Mouse (Mus musculus) intestine, postnatal 0 days (tissue): ENCODE data around the gene Dyx1c1. TPM values are rescaled to one million over a fixed set of nuclear protein-coding genes. Genes with fewer than 3 reads are reported as not detected.

Experiments
- ATAC-seq: fragments of 200-750 bp; cut with Nextera tagmentation; 2 replicates; pipeline ENCODE4 v1.8.0; 2017; ENCODE audit warnings: mild to moderate bottlenecking, moderate TSS enrichment, moderate library complexity
- H3K27ac ChIP-seq: fragments of 300-500 bp; sonication (generic); 2 replicates; pipeline ENCODE4 v1.5.1; 2014; ENCODE audit warnings: mild to moderate bottlenecking, low read depth, low read length, moderate library complexity
- H3K27me3 ChIP-seq: fragments of 300-500 bp; sonication (generic); replicated peaks from 2 replicates; pipeline ENCODE4 v1.6.1; 2014; ENCODE audit warnings: low read length, mixed read lengths; ENCODE audit not compliant: control insufficient read depth, insufficient read depth
- H3K36me3 ChIP-seq: fragments of 300-500 bp; sonication (generic); 2 replicates; pipeline ENCODE4 v1.6.1; 2014; ENCODE audit warnings: mild to moderate bottlenecking, moderate library complexity; ENCODE audit not compliant: control insufficient read depth, insufficient read depth
- H3K4me1 ChIP-seq: fragments of 300-500 bp; sonication (generic); replicated peaks from 2 replicates; pipeline ENCODE4 v1.6.1; 2014; ENCODE audit warnings: antibody characterized with exemption, low read length, mixed read lengths; ENCODE audit not compliant: control insufficient read depth, insufficient read depth
- H3K4me2 ChIP-seq: fragments of 300-500 bp; sonication (generic); replicated peaks from 2 replicates; pipeline ENCODE4 v1.6.1; 2014; ENCODE audit warnings: low read depth, mild to moderate bottlenecking, moderate library complexity
- H3K4me3 ChIP-seq: fragments of 300-500 bp; sonication (generic); 2 replicates; pipeline ENCODE4 v1.5.1; 2014; ENCODE audit warnings: low read depth, low read length
- H3K9ac ChIP-seq: fragments of 300-500 bp; sonication (generic); 2 replicates; pipeline ENCODE4 v1.6.1; 2014; ENCODE audit warnings: mild to moderate bottlenecking, low read depth, low read length
- H3K9me3 ChIP-seq: fragments of 300-500 bp; sonication (generic); 2 replicates; pipeline ENCODE4 v1.6.1; 2016; ENCODE audit warnings: mixed run types; ENCODE audit not compliant: control insufficient read depth
- CTCF ChIP-seq: sonication (generic); IDR thresholded peaks from 2 replicates; pipeline ENCODE4 v1.5.1; 2016; ENCODE audit warnings: low read depth, mild to moderate bottlenecking, control low read depth, antibody characterized with exemption, moderate library complexity
- WGBS: fragments of 180-500 bp; shearing (Covaris S2); extraction: QIAGEN DNeasy Blood & Tissue Kit; methylation state at CpG from one replicate; pipeline ENCODE4 v1.1.7; 2014; 5-methylcytosine and 5-hydroxymethylcytosine counted together
- polyA plus RNA-seq: library from polyadenylated mRNA; unstranded; fragments of >200 nt; fragmentation: Nextera tagmentation; extraction: Ambion mirVana; gene quantifications from 2 replicates; pipeline ENCODE4 v1.2.1, GENCODE M21; 2015

Gene Dyx1c1
- polyA plus RNA-seq, 1 experiment from 2014 or later = 0.27 TPM

- no peak for ATAC-seq
- no peaks in the 10 kb centered on the region for H3K27me3 ChIP-seq
- H3K4me2 ChIP-seq = no peak overlapping the region
- 0 out of 2 replicates have a peak, but pooled peaks have one; percentile 11 for TF ChIP-seq CTCF
- H3K4me3 ChIP-seq = no peak overlapping the region
- H3K36me3 ChIP-seq = no peaks in the 10 kb centered on the region; the same call in 1 of the 2 replicates
- H3K27ac ChIP-seq = no peak overlapping the region
- 0 out of 2 replicates have a peak, but pooled peaks cover 3% of the 10 kb centered on the region for H3K9me3 ChIP-seq
- 92% methylated on average over 1 of the region's 1 CpGs for WGBS
- no peak overlapping the region for H3K9ac ChIP-seq
- H3K4me1 ChIP-seq = no peaks in the 10 kb centered on the region
Measured at GRCm38 (mm10) chr9:72947010-72947409, 11.6 kb upstream of the Dyx1c1 start.

GRCm38 (mm10) chr9:72949572-72949971 lies 9.0 kb upstream of the Dyx1c1 start:
- no peaks in the 10 kb centered on the region for H3K4me1 ChIP-seq
- H3K27ac ChIP-seq = no peak overlapping the region
- no peaks in the 10 kb centered on the region; the same call in 1 of the 2 replicates for H3K36me3 ChIP-seq
- H3K27me3 ChIP-seq = no peaks in the 10 kb centered on the region
- ATAC-seq = no peak
- no peak overlapping the region for H3K4me2 ChIP-seq
- TF ChIP-seq CTCF = no peak
- 63% methylated on average over 7 of the region's 7 CpGs for WGBS
- H3K9me3 ChIP-seq = 0 out of 2 replicates have a peak, but pooled peaks cover 3% of the 10 kb centered on the region
- no peak overlapping the region for H3K4me3 ChIP-seq
- no peak overlapping the region for H3K9ac ChIP-seq

DNA sequence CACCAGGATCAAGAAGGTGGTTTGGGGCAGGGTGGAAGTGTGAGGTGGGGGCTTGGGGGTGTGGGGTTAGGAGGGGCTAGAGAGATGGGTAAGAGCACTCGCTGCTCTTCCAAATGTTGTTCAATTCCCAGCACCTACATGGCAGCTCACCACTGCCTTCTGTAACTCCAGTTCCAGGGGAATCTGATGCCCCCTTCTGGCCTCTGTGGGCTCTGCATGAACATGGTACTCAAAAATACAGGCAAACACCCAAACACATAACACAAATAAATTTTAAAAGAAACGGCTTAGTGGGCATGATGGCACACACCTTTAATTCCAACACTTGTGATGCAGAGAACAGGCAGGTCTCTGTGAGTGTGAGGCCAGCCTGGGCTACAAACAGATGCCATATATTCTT lies 3.8 kb upstream of the Dyx1c1 start:
- Histone ChIP-seq H3K4me2 (no peak overlapping the region), H3K9me3 (no peaks in the 10 kb centered on the region), H3K36me3 (no peaks in the 10 kb centered on the region), H3K27ac (no peak overlapping the region), H3K27me3 (no peaks in the 10 kb centered on the region), H3K4me3 (no peak overlapping the region), H3K9ac (no peak overlapping the region), H3K4me1 (no peaks in the 10 kb centered on the region)
- 50% methylated on average over 2 of the region's 2 CpGs for WGBS
- TF ChIP-seq CTCF = peak; percentile 62
- ATAC-seq = no peak

GRCm38 (mm10) chr9:72955546-72955945 lies 3.0 kb upstream of the Dyx1c1 start:
- no peaks in the 10 kb centered on the region for H3K36me3 ChIP-seq
- no peak overlapping the region for H3K4me2 ChIP-seq
- 16% methylated on average over 1 of the region's 1 CpGs for WGBS
- no peak for ATAC-seq
- no peaks in the 10 kb centered on the region for H3K27me3 ChIP-seq
- no peak overlapping the region for H3K4me3 ChIP-seq
- TF ChIP-seq CTCF = peak; percentile 78
- no peak overlapping the region for H3K27ac ChIP-seq
- no peak overlapping the region for H3K9ac ChIP-seq
- no peaks in the 10 kb centered on the region for H3K4me1 ChIP-seq
- no peaks in the 10 kb centered on the region for H3K9me3 ChIP-seq

GRCm38 (mm10) chr9:72961346-72961745 lies 2.8 kb downstream of the Dyx1c1 start:
- no peak for TF ChIP-seq CTCF
- H3K4me2 ChIP-seq = no peak overlapping the region
- WGBS = 62% methylated on average over 8 of the region's 8 CpGs
- H3K27ac ChIP-seq = no peak overlapping the region
- no peaks in the 10 kb centered on the region for H3K36me3 ChIP-seq
- no peaks in the 10 kb centered on the region for H3K4me1 ChIP-seq
- H3K4me3 ChIP-seq = no peak overlapping the region
- H3K9me3 ChIP-seq = no peaks in the 10 kb centered on the region
- no peak overlapping the region for H3K9ac ChIP-seq
- no peaks in the 10 kb centered on the region for H3K27me3 ChIP-seq
- ATAC-seq = no peak

DNA sequence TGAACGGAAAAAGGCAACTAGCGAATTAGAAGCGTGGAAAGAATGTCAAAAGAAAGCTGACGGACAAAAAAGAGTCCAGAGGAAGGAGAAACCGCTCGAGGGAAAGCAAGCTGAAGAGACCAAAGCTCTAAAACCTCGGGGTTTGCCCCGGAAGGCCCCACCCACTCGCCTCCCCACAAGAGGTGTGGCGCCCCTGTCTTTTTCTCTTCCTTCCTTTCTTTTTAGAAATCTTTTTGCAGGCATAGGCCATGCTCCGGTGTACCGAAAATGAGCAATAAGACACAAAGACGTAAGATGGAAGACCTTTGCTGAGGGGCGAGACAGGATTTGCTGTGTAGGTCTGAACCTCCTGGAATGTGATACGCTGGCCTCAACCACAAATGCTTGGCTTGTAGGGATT lies 3.4 kb downstream of the Dyx1c1 start:
- no peaks in the 10 kb centered on the region for H3K36me3 ChIP-seq
- H3K4me1 ChIP-seq = no peaks in the 10 kb centered on the region
- no peak overlapping the region for H3K4me2 ChIP-seq
- no peak overlapping the region for H3K4me3 ChIP-seq
- H3K9me3 ChIP-seq = no peaks in the 10 kb centered on the region
- H3K9ac ChIP-seq = no peak overlapping the region
- no peaks in the 10 kb centered on the region for H3K27me3 ChIP-seq
- TF ChIP-seq CTCF = no peak
- no peak for ATAC-seq
- 76% methylated on average over 15 of the region's 15 CpGs for WGBS
- H3K27ac ChIP-seq = no peak overlapping the region
